Mouse (Mus musculus): ENCODE results near the gene Tbc1d4. TPM values are rescaled to one million over a fixed set of nuclear protein-coding genes. Genes with fewer than 3 reads are reported as not detected.

Gene Tbc1d4
- polyA plus RNA-seq, 1 experiment from 2014 or later: 8.5 TPM

GRCm38 (mm10) chr14:101548885-101549573 is 60.0 kb downstream of the Tbc1d4 start:
- Histone ChIP-seq H3K4me1 (no peaks in the 10 kb centered on the region), H3K27me3 (no peaks in the 10 kb centered on the region), H3K4me3 (no peak overlapping the region), H3K9ac (replicated peaks) (no peak overlapping the region), H3K27ac (replicated peaks) (no peak overlapping the region), H3K9me3 (no peaks in the 10 kb centered on the region), H3K4me2 (replicated peaks) (no peak overlapping the region), H3K36me3 (no peaks in the 10 kb centered on the region)
- 89% methylated on average over 20 of the region's 20 CpGs for WGBS
- no peak for ATAC-seq (ENCODE audit: low FRiP score, low read depth)

- Histone ChIP-seq H3K36me3 (no peaks in the 10 kb centered on the region), H3K27ac (replicated peaks) (no peak overlapping the region), H3K4me1 (no peaks in the 10 kb centered on the region), H3K4me2 (replicated peaks) (no peak overlapping the region), H3K4me3 (no peak overlapping the region), H3K9me3 (no peaks in the 10 kb centered on the region), H3K9ac (replicated peaks) (no peak overlapping the region), H3K27me3 (no peaks in the 10 kb centered on the region)
- no peak for ATAC-seq (ENCODE audit: low FRiP score, low read depth)
- 89% methylated on average over 9 of the region's 9 CpGs for WGBS
Measured at GRCm38 (mm10) chr14:101541863-101542262, 67.1 kb downstream of the Tbc1d4 start.

- ATAC-seq (ENCODE audit: low FRiP score, low read depth): no peak
- H3K27me3 ChIP-seq: no peaks in the 10 kb centered on the region
- no peak overlapping the region for H3K9ac ChIP-seq (replicated peaks)
- H3K9me3 ChIP-seq: no peaks in the 10 kb centered on the region
- H3K36me3 ChIP-seq: no peaks in the 10 kb centered on the region
- no peak overlapping the region for H3K27ac ChIP-seq (replicated peaks)
- 92% methylated on average over 5 of the region's 5 CpGs for WGBS
- no peaks in the 10 kb centered on the region for H3K4me1 ChIP-seq
- no peak overlapping the region for H3K4me3 ChIP-seq
- no peak overlapping the region for H3K4me2 ChIP-seq (replicated peaks)
Measured at GRCm38 (mm10) chr14:101541141-101541540, 67.8 kb downstream of the Tbc1d4 start.

- 94% methylated on average over 3 of the region's 3 CpGs for WGBS
- no peaks in the 10 kb centered on the region for H3K4me1 ChIP-seq
- H3K4me3 ChIP-seq: no peak overlapping the region
- no peak overlapping the region for H3K4me2 ChIP-seq (replicated peaks)
- H3K9ac ChIP-seq (replicated peaks): no peak overlapping the region
- H3K9me3 ChIP-seq: no peaks in the 10 kb centered on the region
- no peak; the same call in 1 of the 2 replicates for ATAC-seq (ENCODE audit: low FRiP score, low read depth)
- H3K27me3 ChIP-seq: no peaks in the 10 kb centered on the region
- H3K36me3 ChIP-seq: no peaks in the 10 kb centered on the region
- H3K27ac ChIP-seq (replicated peaks): no peak overlapping the region
Measured at GRCm38 (mm10) chr14:101540466-101540865, 68.5 kb downstream of the Tbc1d4 start.

- no peak for ATAC-seq (ENCODE audit: low FRiP score, low read depth)
- Histone ChIP-seq H3K27me3 (no peaks in the 10 kb centered on the region), H3K27ac (replicated peaks) (no peak overlapping the region), H3K36me3 (no peaks in the 10 kb centered on the region), H3K4me2 (replicated peaks) (no peak overlapping the region), H3K4me1 (no peaks in the 10 kb centered on the region), H3K9ac (replicated peaks) (no peak overlapping the region), H3K9me3 (no peaks in the 10 kb centered on the region), H3K4me3 (no peak overlapping the region)
- 83% methylated on average over 2 of the region's 2 CpGs for WGBS
Measured at GRCm38 (mm10) chr14:101537906-101538305, 71.1 kb downstream of the Tbc1d4 start.

DNA sequence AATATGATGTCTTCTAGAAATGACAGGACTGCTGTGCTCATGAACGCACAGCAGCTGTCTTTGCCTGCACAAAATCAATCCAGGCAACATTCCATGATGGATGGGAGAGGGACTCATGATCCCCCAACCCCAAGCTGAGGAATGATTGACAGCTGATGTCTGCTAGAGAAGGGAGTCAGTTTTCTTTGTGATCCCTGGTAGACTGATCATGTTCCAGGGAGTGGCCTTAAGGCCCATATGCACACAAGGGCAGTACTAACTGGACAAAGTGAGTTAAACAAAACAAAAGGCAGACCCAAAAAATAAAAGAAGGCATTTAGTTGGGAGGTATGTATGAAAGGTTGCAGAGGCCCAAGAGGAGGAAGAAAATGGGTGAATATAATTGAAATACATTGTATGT is 71.6 kb downstream of the Tbc1d4 start:
- Histone ChIP-seq H3K4me2 (replicated peaks) (no peak overlapping the region), H3K4me1 (no peaks in the 10 kb centered on the region), H3K27ac (replicated peaks) (no peak overlapping the region), H3K9me3 (no peaks in the 10 kb centered on the region), H3K4me3 (no peak overlapping the region), H3K9ac (replicated peaks) (no peak overlapping the region), H3K27me3 (no peaks in the 10 kb centered on the region), H3K36me3 (no peaks in the 10 kb centered on the region)
- 87% methylated on average over 1 of the region's 1 CpGs for WGBS
- no peak for ATAC-seq (ENCODE audit: low FRiP score, low read depth)

- Histone ChIP-seq H3K27me3 (no peaks in the 10 kb centered on the region), H3K36me3 (no peaks in the 10 kb centered on the region), H3K4me3 (no peak overlapping the region), H3K27ac (replicated peaks) (no peak overlapping the region), H3K4me1 (no peaks in the 10 kb centered on the region), H3K9me3 (no peaks in the 10 kb centered on the region), H3K4me2 (replicated peaks) (no peak overlapping the region), H3K9ac (replicated peaks) (no peak overlapping the region)
- 70% methylated on average over 7 of the region's 7 CpGs for WGBS
- no peak for ATAC-seq (ENCODE audit: low FRiP score, low read depth)
Measured at GRCm38 (mm10) chr14:101532090-101532695, 76.8 kb downstream of the Tbc1d4 start.

GRCm38 (mm10) chr14:101530455-101530854 is 78.5 kb downstream of the Tbc1d4 start:
- Histone ChIP-seq H3K27ac (replicated peaks) (no peak overlapping the region), H3K36me3 (no peaks in the 10 kb centered on the region), H3K4me2 (replicated peaks) (no peak overlapping the region), H3K9ac (replicated peaks) (no peak overlapping the region), H3K4me3 (no peak overlapping the region), H3K27me3 (no peaks in the 10 kb centered on the region), H3K9me3 (no peaks in the 10 kb centered on the region), H3K4me1 (no peaks in the 10 kb centered on the region)
- WGBS: 41% methylated on average over 2 of the region's 2 CpGs
- no peak for ATAC-seq (ENCODE audit: low FRiP score, low read depth)

GRCm38 (mm10) chr14:101529194-101529593 is 79.8 kb downstream of the Tbc1d4 start:
- ATAC-seq (ENCODE audit: low FRiP score, low read depth): no peak
- Histone ChIP-seq H3K4me1 (no peaks in the 10 kb centered on the region), H3K9me3 (no peaks in the 10 kb centered on the region), H3K27me3 (no peaks in the 10 kb centered on the region), H3K9ac (replicated peaks) (no peak overlapping the region), H3K4me2 (replicated peaks) (no peak overlapping the region), H3K36me3 (no peaks in the 10 kb centered on the region), H3K4me3 (no peak overlapping the region), H3K27ac (replicated peaks) (no peak overlapping the region)
- WGBS: 94% methylated on average over 6 of the region's 6 CpGs

DNA sequence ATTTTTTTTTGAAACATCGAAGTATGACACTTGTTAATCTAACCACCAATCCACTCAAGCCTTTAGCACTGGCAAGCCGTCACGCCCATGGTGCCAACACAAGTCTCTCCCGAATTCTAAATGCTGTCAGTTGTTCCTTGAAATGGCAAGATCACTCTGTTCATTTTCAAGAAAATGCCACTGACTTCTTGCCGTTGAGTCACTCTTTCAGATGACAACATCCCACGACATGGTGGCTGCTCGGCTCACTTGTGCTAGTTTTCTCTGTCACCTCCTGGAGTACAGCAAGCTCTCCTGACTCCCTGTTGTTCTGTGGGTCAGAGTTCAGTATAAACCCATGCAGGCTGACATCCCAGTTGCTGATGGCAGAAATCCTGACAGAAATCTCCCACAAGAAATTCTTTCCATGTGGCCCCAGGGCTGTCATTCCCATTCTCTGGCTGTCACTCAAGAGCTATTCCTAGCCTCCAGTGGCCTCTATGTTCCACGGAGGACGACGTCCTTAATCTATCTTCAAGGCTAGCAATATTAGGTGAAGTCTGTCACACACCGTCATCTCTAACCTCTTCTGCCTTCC is 81.5 kb downstream of the Tbc1d4 start:
- no peaks in the 10 kb centered on the region for H3K4me1 ChIP-seq
- H3K9ac ChIP-seq (replicated peaks): no peak overlapping the region
- no peaks in the 10 kb centered on the region for H3K36me3 ChIP-seq
- no peak overlapping the region for H3K4me3 ChIP-seq
- 66% methylated on average over 11 of the region's 11 CpGs for WGBS
- ATAC-seq (ENCODE audit: low FRiP score, low read depth): 0 out of 2 replicates have a peak, but pooled peaks have one; percentile 9
- no peaks in the 10 kb centered on the region for H3K9me3 ChIP-seq
- H3K4me2 ChIP-seq (replicated peaks): no peak overlapping the region
- no peak overlapping the region for H3K27ac ChIP-seq (replicated peaks)
- no peaks in the 10 kb centered on the region for H3K27me3 ChIP-seq

DNA sequence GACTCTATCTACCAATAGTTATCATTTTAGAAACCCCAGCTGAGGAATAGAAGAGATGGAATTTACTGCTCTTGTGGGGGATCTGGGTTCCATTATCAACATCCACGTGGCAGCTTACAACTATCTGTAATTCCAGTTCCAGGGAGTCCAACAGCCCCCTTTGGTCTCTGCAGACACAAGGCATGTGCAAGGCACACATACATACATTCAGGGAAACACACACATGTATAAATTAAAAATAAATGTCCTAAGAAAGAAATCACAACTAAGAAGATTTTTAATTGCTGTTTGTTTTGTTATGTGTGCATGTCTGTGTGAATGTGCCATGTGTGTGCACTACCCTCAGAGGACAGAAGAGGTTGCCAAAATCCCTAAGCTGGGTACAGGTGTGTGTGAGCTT is 82.5 kb downstream of the Tbc1d4 start:
- WGBS: 58% methylated on average over 1 of the region's 1 CpGs
- no peak for ATAC-seq (ENCODE audit: low FRiP score, low read depth)
- no peak overlapping the region for H3K4me2 ChIP-seq (replicated peaks)
- no peaks in the 10 kb centered on the region for H3K27me3 ChIP-seq
- H3K4me3 ChIP-seq: no peak overlapping the region
- H3K36me3 ChIP-seq: no peaks in the 10 kb centered on the region
- H3K9me3 ChIP-seq: no peaks in the 10 kb centered on the region
- H3K4me1 ChIP-seq: no peaks in the 10 kb centered on the region
- H3K9ac ChIP-seq (replicated peaks): no peak overlapping the region
- H3K27ac ChIP-seq (replicated peaks): no peak overlapping the region

DNA sequence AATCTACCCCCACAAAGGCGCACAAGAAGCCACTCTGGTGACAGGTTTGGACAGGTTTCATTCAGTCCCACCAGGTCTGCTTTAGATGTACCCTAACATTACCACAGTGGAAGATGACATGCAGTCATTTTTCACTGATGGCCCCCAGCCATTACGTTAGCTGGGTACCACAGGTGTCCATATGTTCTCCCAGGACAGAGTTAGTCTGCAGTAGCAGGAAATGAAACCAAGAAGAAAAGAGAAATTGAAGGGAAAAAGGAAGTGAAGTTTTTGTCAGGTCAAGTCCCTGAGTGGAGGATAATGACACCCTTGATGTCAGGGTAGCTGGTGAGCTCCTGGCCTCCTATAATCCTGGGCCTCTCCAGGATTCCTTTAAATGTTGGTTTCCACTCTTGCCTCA is 89.0 kb downstream of the Tbc1d4 start:
- peaks cover 3% of the 10 kb centered on the region; the same call in 1 of the 2 replicates for H3K27me3 ChIP-seq
- ATAC-seq (ENCODE audit: low FRiP score, low read depth): no peak
- H3K4me3 ChIP-seq: no peak overlapping the region
- peaks cover 3% of the 10 kb centered on the region for H3K4me1 ChIP-seq
- H3K27ac ChIP-seq (replicated peaks): no peak overlapping the region
- H3K9ac ChIP-seq (replicated peaks): no peak overlapping the region
- H3K36me3 ChIP-seq: no peaks in the 10 kb centered on the region
- no peak overlapping the region for H3K4me2 ChIP-seq (replicated peaks)
- no peaks in the 10 kb centered on the region for H3K9me3 ChIP-seq
- WGBS: 85% methylated on average over 2 of the region's 2 CpGs
